Mouse (Mus musculus): ENCODE measurements around the gene Nutm1.

Gene Nutm1

DNA sequence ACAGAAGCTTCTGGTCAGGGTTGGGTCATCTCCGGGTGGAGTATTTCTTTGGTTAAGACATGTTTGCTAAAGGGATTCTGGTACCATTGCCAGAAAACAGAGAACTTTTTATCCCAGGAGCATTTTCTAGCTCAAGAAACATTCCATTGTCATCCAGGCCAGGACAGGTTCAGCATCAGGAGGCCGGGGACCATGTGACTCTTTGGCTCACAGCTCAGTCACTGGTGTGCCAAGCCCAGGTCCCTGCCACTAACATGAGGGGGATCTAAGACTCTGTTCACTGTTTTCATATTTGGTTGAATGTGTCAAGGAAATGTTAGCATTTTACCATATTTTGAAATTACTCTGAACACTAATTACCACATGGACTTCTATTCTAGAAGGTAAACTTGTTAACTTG lies 48.4 kb downstream of the Nutm1 start:
- in situ Hi-C loops (cut with MboI; ENCODE audit: unreplicated experiment in 2 of 2), result loop anchor here (25.0 kb wide), 2 partner anchors 577 to 1998 kb away; no protein-coding TSS in a partner anchor

DNA sequence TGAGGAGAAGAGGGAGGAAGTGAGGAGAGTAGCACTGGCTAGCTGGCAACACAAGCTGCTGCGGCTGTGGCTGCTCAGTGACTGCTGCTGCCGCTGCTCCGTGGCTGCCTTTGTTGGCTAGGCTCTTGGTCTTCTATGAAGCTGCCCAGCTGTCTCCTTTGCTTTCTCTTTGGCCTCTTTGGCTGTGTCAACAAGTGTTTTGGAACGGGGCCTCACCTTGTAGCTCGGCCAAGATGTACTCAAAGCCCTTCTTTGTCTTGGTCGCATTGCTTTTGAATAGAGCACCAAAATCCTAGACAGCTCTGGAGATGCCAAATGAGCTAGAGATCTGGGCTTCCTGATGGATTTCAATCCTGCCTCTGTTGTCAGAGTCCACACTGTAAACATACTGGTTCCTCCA lies 48.9 kb downstream of the Nutm1 start:
- in situ Hi-C loops (cut with MboI; ENCODE audit: unreplicated experiment in 2 of 2), result loop anchor here (25.0 kb wide), 2 partner anchors 577 to 1998 kb away; no protein-coding TSS in a partner anchor

DNA sequence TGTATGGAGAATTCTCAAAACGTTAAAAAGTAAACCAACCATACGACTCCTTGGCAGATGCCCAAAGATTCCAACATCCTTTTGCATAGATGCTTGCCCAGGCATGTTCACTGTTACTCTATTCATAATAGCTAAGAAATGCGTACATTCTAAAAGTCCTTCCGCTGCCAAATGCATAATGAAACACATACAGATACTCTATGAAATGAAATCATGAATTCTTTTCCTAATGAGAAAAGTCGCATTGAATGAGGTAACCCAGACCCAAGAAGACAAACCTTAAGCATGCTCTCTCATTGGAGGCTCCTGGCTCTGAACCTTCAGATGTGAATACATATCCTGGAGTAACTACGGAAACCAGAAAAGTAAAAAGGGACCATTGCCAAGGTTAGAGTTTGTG lies 56.0 kb downstream of the Nutm1 start:
- in situ Hi-C loops (cut with MboI; ENCODE audit: unreplicated experiment in 2 of 2), result loop anchor here (5.0 to 25.0 kb wide), 3 partner anchors 274 to 1991 kb away; no protein-coding TSS in a partner anchor

All from v-Abl transformed pro-B cells (cell line).